Mouse (Mus musculus) layer of hippocampus, adult 9-11 months (tissue): ENCODE measurements around the gene Zfp719.

Experiments used
- DNase-seq: peaks from one replicate; pipeline ENCODE4 v3.0.0; 2022

Zfp719 gene

GRCm38 (mm10) chr7:43579440-43580171 lies at the start of gene Zfp719:
TSS of gene Zfp719 (plus strand) at chr7:43579610.
- peak; percentile 98 for DNase-seq

DNA sequence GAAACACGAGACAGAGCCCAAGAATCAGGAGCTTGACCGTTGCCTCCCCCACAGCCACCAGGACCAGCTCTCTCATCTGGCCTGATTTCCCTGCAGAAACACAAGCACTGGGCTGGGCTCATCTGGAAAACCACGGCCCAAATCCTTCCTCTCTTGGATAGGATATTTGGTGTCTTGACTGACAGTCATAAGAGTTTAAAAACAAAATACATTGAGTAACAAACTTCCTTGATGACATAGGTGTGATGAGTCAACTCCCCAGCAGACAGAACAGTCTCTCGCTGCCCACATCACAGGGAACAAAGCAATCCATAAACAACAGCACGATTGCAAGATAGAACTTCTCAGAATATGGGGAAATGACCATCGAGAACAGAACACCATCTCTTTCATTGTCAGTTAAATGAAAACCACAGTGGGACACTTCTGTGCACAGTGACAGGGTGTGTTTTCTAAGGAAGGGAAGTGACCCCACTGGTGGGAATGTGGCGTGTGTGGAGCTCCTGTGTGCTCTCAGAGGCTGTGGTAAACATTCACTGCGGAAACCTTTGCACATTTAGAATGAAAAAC lies 49.1 kb upstream of the Zfp719 start:
- DNase-seq = no peak

DNA sequence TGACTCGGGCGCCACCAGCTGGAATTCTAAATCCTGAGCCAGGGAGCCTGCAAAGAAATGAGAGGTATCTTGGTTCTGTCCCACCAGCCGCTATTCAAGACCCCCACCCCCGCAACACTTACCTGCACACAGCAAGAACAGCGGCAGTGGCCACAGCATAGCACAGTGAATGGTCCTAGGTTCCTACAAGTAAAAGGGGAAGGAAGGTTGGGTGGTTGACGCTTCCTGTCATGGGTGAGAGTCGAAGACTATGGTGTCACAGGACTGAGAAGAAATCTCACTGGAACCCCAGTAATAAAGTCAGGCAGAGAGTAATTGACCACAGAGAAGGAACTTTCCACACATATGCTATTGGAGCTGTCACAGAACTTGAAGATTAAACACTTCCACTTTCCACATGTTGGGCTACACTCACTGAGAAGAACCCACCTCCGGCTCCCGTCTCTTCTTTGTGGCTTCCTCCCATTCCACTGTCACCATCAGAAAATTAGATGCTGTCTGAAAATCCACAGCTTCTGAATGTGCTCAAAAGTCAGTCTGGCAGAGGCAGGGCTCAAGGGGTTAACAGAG lies 46.4 kb upstream of the Zfp719 start:
- DNase-seq = peak; percentile 42

DNA sequence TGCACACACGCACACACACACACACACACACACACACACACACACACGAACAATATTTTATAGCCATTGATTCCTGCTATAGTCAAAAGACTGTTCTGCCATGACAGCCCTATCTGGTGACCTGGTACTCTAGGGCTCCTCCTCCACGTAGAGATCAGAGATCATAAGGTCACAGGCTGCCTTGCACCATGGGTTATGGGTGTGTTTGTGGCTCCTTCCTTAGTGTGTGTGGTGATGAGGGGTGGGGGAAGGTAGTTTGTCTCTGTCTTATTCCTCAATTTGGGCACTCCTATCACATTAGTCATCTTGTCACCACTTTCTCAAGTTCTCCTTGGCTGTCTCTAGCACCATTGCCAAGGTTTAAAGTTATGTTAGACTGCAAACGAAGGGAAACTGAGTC lies 40.9 kb upstream of the Zfp719 start:
- no peak for DNase-seq

DNA sequence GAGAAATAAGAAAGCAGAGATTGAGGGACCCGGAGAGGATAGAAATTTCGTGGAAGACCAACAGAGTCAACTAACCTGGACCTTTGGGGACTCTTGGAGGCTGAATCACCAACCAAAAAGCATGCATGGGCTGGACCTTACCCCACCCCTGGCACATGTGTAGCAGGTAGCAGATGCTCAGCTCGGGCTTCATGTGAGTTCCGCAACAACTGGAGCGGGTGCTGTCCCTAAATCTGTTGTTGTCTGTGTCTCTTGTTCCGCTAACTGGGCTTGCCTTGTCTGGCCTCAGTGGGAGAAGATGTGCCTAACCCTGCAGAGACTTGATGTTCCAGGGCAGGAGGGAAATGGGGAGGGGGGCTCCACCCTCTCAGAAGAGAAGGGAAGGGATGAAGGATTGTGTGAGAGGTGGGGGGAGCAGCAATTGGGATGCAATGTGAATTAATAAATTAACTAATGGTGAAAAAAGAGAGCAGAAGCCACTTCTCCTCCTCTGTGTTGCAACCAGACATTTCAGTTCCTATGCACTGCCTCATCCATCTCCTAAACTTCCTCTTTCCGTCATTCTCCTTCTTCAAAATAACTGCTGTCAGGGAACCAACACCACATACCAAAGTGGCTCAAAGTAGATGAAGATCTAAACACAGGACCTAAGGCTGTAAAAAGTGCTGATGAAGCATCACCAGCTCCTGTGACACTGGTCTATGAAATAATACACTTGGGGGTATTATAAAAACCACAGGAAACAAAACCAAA lies 35.0 kb upstream of the Zfp719 start, which contains the start of gene Cd33:
Gene Cd33, minus strand, starts transcription at position 204 of the 753 bp plus-strand sequence.
- peak; percentile 57 for DNase-seq

DNA sequence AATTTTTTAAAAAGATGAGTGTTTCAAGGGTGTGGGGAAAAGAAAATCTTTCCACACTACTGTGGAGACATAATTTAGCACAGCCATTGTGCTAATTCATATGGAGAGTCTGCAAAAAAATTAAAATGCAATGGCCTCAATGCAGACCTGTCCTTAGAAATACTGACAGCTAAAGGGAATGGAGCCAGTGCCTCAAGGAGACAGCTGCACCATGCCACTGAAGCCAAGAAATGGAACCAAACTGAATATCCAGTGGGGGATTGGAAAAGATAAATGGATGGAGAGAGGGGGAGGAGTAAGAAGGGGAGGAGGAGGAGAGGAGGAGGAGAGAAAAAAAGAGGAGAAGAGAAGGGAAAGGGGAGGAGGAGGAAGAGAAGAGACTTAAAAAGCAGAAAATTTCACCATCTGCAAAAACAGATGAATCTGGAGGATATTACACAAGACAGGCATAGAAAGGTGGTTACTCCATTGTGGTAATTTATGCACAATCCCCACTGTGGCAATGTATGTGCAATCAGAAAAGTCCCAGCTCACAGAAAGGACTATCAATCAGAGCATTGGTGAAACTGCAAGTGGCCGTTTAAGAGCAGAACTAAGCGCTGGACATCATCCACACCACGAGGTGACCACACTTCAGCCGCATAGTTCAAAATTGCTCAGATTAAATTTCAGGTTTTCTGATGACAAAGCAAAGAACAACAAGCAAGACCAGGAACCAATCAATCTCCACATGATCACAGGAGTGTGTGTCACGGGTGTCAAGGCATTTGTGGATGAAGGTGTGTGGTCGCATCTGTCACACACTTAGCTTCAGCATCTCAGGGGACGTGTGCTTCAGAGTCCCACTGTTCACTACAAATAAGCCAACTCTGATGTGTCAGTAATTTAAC lies 33.5 kb upstream of the Zfp719 start:
- no peak for DNase-seq

DNA sequence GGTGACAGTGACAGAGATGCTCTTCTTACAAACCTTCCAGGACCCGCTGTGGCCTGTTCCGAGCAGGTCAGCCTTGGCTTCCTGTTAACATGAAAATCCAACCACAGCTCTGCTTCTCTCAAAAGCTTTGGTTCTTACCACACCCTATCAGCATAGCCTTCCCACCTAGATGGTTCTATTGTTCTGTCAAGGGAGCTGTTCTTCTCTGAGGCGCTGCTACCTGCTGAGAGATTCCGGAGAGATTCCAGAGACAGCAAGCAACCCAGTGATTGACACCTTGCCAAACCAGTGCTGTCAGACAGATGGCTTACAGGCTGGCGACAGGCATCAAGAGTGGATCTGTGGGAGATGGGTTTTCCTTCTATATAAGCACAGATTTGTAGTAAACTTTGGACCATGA lies 31.7 kb upstream of the Zfp719 start:
- no peak for DNase-seq

DNA sequence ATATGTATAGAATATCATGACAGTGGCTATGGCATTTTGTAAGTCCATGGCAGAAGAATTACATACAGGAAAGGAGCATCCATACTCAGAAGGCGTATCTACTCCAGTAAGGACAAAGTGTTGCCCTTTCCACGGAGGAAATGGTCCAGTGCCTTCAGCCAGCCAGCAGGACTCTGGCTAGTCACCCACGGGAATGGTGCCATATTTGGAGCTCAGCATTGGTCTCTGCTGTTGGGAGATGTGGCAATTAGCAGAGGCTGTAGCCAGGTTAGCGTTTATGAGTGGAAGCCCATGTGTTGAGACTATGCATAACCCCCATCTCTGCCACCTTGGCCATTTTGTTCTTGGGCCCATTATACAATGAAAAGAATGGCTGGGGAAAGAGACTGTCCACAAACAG lies 31.2 kb upstream of the Zfp719 start:
- no peak for DNase-seq

- peak; percentile 79 for DNase-seq
Measured at GRCm38 (mm10) chr7:43553153-43553552, 26.3 kb upstream of the Zfp719 start.

- no peak for DNase-seq
Measured at GRCm38 (mm10) chr7:43554550-43554949, 24.9 kb upstream of the Zfp719 start.

GRCm38 (mm10) chr7:43555351-43555750 lies 24.1 kb upstream of the Zfp719 start:
- DNase-seq = no peak

- no peak for DNase-seq
Measured at GRCm38 (mm10) chr7:43556901-43557300, 22.5 kb upstream of the Zfp719 start.

- peak; percentile 92 for DNase-seq
Measured at GRCm38 (mm10) chr7:43562006-43562633, 17.3 kb upstream of the Zfp719 start, which contains the start of gene Zfp658. TSS of gene Zfp658 (plus strand) at chr7:43562256.

DNA sequence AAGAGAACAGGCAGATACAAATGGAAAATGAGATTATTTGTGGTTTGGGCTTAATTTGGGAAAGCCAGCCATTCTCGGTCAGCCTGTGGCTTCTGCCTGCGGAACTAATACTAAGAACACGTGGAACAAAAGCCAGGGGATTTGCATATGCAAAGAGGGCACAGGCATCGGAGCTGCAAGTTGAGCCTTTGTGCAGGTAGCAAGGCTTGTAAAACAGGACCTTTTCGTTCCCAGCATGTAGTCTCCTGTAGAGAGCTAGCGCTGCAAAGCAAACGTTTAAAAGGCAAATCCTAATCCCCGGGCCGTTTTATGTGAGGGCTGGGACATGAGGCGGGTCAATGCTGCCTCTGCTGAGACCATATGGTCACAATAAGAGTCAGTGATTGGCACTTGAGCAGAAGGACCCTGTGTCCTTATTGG lies 16.7 kb upstream of the Zfp719 start:
- no peak for DNase-seq

DNA sequence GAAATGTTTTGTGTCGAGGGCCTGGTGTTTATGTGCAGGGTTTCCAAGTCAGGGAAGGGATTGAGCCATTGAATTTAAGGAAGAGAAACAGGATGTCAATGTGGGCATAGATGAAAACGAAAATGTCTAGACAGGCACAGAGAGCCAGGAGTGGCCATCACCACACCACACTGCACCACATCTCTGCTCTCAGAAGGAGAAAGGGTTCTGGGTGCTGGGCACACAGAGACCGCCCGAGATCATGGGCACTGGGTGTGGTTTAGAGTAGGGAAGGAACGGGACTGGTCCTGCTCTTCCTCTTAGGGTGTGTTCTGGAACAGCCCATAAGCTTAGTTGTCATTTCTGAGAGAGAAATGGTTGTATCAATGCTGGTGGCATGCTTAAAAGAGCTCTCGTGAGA lies 16.1 kb upstream of the Zfp719 start:
- no peak for DNase-seq

GRCm38 (mm10) chr7:43571216-43571615 lies 8.2 kb upstream of the Zfp719 start:
- no peak for DNase-seq

- DNase-seq = peak; percentile 50
Measured at GRCm38 (mm10) chr7:43580526-43580925, 1.1 kb downstream of the Zfp719 start.

- no peak for DNase-seq
Measured at GRCm38 (mm10) chr7:43584790-43585189, 5.4 kb downstream of the Zfp719 start.

GRCm38 (mm10) chr7:43601884-43602283 lies 22.5 kb downstream of the Zfp719 start:
- DNase-seq = no peak

DNA sequence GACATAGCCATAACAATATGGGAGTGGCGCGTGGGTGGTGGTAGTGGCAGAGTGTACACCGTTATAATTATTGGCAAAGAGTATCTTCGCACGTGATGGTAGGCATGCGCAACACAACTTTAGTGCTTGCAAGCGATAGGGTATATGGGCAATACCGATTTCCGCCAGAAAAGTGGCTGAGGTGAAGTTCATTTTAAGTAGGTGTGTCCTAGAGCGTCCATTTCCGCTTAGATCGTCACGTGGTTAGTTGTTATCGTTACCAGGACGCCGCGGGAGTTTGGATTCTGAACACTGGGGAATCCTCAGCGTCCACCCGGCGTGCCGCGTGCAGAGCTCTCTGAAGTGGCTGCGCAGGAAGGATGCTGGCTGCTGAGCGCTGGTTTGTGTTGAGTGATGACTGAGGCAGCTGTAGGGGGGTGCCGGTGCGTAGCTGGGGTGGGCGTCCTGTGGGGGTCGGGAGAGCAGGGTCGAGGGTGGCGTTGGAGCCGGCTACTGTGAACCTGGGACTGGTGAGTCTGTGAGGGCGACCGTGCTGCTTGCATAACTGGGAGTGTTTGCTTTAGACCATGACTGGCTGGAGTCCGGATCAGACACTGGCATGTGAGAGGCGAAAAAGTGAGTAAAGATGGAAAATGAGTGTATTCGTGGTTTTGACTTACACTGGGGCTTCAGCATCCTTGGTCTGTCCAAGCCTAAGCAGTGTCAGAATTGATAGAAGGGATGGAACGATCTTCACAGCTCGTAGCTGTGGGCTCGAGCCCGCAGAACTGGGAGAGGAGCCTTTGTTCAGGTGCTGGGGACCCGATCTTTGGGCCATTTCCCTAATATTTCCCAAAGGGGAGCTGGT lies 27.7 kb downstream of the Zfp719 start, which contains the start of gene Zfp819:
Gene Zfp819, plus strand, starts transcription at position 274 of the 847 bp plus-strand sequence.
- peak; percentile 75 for DNase-seq
